Mouse (Mus musculus) spleen, adult 2 months (tissue): ENCODE results near the gene Lman2. TPM values are rescaled to one million over a fixed set of nuclear protein-coding genes. Genes with fewer than 3 reads are reported as not detected.

Experiments used
- DNase-seq, 2 experiments: peaks; one replicate each; pipeline versions ENCODE4 v3.0.0 to v3.0.0-alpha.2; 2012 to 2021; ENCODE audit warnings: low spot score in 2 of 2, low read depth in 1 of 2
- H3K27ac ChIP-seq: fragments of 200-500 bp; 2 replicates; pipeline ENCODE4 v1.5.1; 2012; ENCODE audit warnings: low read length, inconsistent platforms; ENCODE audit not compliant: insufficient read depth
- H3K27me3 ChIP-seq: fragments of 200-500 bp; 2 replicates; pipeline ENCODE4 v1.6.1; 2012; ENCODE audit warnings: mild to moderate bottlenecking, moderate library complexity, low read length, inconsistent platforms; ENCODE audit not compliant: control insufficient read depth, insufficient read depth
- H3K36me3 ChIP-seq: fragments of 200-500 bp; 2 replicates; pipeline ENCODE4 v1.6.1; 2012; ENCODE audit warnings: mild to moderate bottlenecking, low read length, inconsistent platforms; ENCODE audit not compliant: control insufficient read depth, insufficient read depth
- H3K4me1 ChIP-seq: fragments of 200-500 bp; 2 replicates; pipeline ENCODE4 v1.6.1; 2011; ENCODE audit warnings: inconsistent platforms; ENCODE audit not compliant: control insufficient read depth, insufficient read depth, insufficient read length
- H3K4me3 ChIP-seq: fragments of 200-500 bp; 2 replicates; pipeline ENCODE4 v1.5.1; 2011; ENCODE audit warnings: mild to moderate bottlenecking, inconsistent platforms; ENCODE audit not compliant: insufficient read depth, insufficient read length; ENCODE audit errors: extremely low read depth
- CTCF ChIP-seq: fragments of 200-500 bp; IDR thresholded peaks from 2 replicates; pipeline ENCODE4 v1.5.1; 2011; ENCODE audit warnings: mild to moderate bottlenecking, inconsistent platforms; ENCODE audit not compliant: insufficient read depth, insufficient read length, insufficient replicate concordance; ENCODE audit errors: extremely low read depth
- POLR2A ChIP-seq: fragments of 200-500 bp; IDR thresholded peaks from 2 replicates; pipeline ENCODE4 v1.6.1; 2011; ENCODE audit warnings: low read depth, low read length, inconsistent platforms
- WGBS: fragments of 180-500 bp; shearing (Covaris S2); methylation state at CpG from one replicate; pipeline ENCODE4 v1.1.7; 2018; 5-methylcytosine and 5-hydroxymethylcytosine counted together
- polyA plus RNA-seq: library from polyadenylated mRNA; depleted of rRNA; stranded (reverse); fragments of >200 nt; gene quantifications from 2 replicates; pipeline ENCODE4 v1.2.3, GENCODE M21; 2012

Gene Lman2
- polyA plus RNA-seq, 1 experiment = 63.9 TPM

DNA sequence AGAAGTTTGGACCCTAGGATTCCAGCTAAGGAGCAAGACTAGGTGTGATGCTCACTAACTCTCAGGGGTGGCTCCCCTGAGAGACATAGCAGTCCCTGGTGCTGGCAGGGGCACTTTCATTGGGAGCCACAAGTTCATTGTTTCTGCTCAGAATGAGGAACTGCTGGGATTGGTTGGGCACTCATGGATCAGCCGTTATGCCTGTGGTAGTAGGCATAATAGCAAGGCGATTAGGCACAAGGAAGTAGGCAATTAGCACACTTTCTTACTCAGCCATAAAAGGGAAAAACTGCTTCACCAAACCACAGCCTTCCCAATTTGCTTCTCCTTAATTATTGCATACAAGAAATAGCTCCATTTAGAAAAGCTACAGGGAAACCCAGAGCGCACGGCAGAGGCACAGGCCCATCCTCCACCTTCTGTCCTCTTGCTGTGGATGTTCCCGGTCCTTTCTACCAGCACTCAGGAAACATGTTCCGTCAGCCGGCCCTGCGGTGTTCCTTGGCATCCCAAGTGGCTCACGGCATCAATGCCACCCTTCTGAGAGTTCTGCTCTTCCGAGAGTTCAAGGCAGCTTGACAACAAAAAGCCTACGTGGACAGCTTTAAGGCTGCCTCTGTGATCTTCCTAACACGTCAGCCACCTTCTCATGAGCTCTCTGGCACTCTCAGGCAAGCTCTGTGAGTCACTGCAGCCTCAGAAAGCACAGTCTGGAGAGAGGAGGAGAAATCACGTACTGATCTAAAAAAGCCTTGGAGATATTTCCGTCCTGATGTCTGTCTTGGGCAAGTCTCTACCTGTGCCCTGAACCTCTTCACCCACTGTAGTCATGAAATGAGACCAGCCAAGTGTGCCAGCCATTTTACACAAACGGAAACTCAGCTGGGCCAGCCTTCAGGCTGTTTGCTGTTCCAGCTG, 41.6 kb upstream of the Lman2 start:
- Histone ChIP-seq H3K36me3 (no peaks in the 10 kb centered on the region), H3K4me3 (no peak overlapping the region), H3K27me3 (no peaks in the 10 kb centered on the region), H3K27ac (no peak overlapping the region), H3K4me1 (peaks cover 6% of the 10 kb centered on the region; the same call in 1 of the 2 replicates)
- WGBS = 60% methylated on average over 15 of the region's 15 CpGs
- TF ChIP-seq CTCF = no peak
- no peak for TF ChIP-seq POLR2A
- DNase-seq = no peak

DNA sequence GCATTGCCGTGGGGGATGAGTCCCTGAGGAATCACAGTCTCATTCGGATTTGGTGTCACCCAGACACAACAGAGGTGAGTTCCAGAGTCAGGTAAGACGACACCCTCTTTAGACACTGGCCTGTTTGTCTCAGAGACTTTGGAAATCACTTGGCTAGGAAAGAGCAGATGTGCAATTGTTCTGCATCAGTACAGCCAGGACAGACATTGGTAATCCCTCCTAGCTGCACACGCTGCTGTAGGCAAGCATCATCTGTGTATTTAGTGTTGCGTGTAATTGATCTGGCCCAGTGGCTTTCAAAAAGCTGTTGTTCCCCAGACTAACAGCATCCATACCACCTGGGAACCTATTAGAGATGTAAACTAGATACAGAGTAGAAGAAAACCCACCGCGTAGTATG, 40.7 kb upstream of the Lman2 start:
- no peak overlapping the region for H3K4me3 ChIP-seq
- WGBS = 75% methylated on average over 7 of the region's 7 CpGs
- TF ChIP-seq CTCF (no peak), POLR2A (no peak)
- no peak for DNase-seq
- H3K27me3 ChIP-seq = no peaks in the 10 kb centered on the region
- H3K27ac ChIP-seq = no peak overlapping the region
- H3K4me1 ChIP-seq = peaks cover 6% of the 10 kb centered on the region; the same call in 1 of the 2 replicates
- H3K36me3 ChIP-seq = no peaks in the 10 kb centered on the region

DNA sequence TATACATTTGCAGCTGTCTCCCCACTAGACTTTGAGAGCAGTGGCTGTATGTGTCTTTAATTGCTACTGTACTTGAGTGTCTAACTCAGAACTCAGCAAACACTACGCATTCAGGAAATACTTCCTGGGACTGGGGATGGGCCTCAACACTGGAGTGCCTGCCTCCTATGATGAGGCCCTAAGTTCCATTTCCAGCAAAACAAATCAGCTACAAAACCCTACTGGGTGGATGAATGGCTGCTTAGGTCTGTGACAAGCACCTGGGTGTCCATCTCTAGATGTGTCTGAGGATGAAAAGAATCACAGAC, 37.4 kb upstream of the Lman2 start:
- Histone ChIP-seq H3K27me3 (no peaks in the 10 kb centered on the region), H3K4me3 (no peak overlapping the region), H3K36me3 (no peaks in the 10 kb centered on the region), H3K4me1 (no peaks in the 10 kb centered on the region), H3K27ac (no peak overlapping the region)
- WGBS = 69% methylated on average over 1 of the region's 1 CpGs
- no peak for DNase-seq
- TF ChIP-seq POLR2A (no peak), CTCF (no peak)

DNA sequence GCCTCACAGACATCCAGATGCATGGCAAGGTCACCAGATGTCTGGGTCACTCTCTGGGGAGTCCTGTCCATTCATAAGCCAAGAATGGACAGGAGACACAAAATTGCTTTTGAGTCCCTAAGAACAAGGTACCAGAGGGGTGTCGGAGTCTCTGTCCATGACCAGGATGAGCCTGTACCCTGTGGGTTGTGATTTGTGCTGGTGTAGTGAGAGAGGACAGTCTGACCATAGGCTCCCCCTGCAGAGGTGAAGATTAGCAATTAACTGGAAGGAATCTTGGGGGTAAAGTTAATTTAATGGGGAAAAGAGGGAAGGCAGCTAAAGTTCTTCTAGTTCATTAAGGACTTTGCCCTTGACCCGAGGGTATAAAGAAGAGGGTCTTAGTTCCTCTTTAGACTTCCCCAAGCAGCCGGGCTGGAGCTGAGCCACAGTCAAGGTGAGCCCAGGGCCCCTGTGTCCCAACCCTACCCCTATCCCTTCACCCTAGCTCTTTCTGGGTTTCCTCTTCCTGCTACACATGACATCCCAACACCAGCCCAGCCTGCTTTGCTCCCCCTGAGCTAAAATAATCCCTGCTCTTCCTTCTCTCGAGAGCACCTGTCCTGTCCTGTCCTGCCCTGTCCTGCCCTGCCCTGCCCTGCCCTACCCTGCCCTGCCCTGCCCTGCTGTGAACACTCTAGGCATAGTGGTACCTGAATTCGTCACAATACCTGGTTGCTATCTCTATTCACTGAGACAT, 36.9 kb upstream of the Lman2 start:
- H3K4me1 ChIP-seq = no peaks in the 10 kb centered on the region
- no peak overlapping the region for H3K27ac ChIP-seq
- TF ChIP-seq POLR2A (no peak), CTCF (no peak)
- H3K27me3 ChIP-seq = no peaks in the 10 kb centered on the region
- no peak overlapping the region for H3K4me3 ChIP-seq
- H3K36me3 ChIP-seq = no peaks in the 10 kb centered on the region
- DNase-seq = no peak
- 35% methylated on average over 5 of the region's 5 CpGs for WGBS

DNA sequence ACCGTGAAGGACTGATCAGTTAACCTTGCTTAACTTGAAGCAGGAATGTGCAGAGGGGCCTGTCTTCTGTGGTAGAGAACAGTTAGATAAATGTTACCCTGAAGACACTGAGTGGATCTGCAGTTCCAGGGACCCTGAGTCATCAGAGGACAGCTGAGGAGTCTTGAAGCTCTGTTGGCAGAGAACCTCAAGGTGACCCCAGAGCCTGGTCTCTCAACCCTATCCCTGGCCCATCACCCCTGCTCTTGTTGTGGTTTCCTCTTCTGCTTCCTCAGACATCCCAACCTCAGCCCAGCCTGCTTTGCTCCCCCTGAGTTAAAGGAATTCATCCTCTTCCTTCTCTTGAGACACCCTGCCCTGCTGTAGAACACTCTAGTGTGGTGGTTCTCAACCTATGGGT, 35.5 kb upstream of the Lman2 start, which contains the start of gene Slc34a1:
TSS of gene Slc34a1 (plus strand) at position 100 of the 400 bp plus-strand sequence.
- 48% methylated on average over 1 of the region's 1 CpGs for whole genome bisulfite sequencing
- no peaks in the 10 kb centered on the region for H3K27me3 ChIP-seq
- H3K27ac ChIP-seq = no peak within 1 kb of the TSS
- no peak for DNase-seq
- H3K4me3 ChIP-seq = no peak within 1 kb of the TSS
- no peaks in the 10 kb centered on the region for H3K36me3 ChIP-seq
- no peaks in the 10 kb centered on the region for H3K4me1 ChIP-seq
- no peak for TF ChIP-seq CTCF
- no peak for TF ChIP-seq POLR2A

DNA sequence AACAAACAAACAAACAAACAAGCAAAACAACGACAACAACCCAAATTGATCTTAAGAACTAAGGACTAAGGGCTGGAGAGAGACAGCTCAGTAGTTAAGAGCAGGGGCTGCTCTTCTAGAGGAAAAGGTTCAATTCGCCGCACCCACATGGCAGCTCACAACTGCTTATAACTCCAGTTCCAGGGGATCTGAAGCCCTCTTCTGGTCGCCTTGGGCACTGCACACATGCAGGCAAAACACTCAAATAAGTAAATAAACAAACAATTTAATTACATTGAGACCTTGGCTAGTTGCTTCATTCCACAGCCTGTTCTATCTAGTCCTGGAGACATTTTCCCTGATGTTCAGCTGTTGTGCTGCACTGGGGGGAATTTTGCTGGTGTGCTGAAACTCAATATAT, 30.4 kb upstream of the Lman2 start:
- H3K4me3 ChIP-seq = no peak overlapping the region
- H3K27ac ChIP-seq = no peak overlapping the region
- DNase-seq = no peak
- 79% methylated on average over 4 of the region's 4 CpGs for WGBS
- no peaks in the 10 kb centered on the region for H3K27me3 ChIP-seq
- TF ChIP-seq CTCF = peak; percentile 8; the same call in 1 of the 2 replicates
- TF ChIP-seq POLR2A = no peak
- H3K36me3 ChIP-seq = no peaks in the 10 kb centered on the region
- H3K4me1 ChIP-seq = 0 out of 2 replicates have a peak, but pooled peaks cover 2% of the 10 kb centered on the region

DNA sequence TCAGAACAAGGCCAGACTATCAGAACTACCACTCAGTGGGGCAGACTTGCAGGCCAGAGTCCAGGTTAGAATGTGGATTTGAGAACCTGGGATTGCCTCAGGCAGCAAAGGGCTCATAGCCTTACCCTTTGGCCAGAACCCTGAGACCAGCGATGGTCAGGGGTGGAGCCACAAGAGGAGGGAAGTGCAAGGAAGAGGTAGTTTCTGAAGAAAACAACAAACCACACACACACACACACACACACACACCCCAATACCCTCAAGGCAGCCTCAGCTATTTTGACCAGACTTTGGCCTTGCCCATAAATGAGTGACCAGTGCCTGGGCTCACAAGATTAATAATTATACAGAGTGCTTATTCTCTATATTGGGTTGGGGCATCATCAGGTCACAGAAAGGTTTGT, 29.0 kb upstream of the Lman2 start:
- Histone ChIP-seq H3K4me3 (no peak overlapping the region), H3K4me1 (0 out of 2 replicates have a peak, but pooled peaks cover 2% of the 10 kb centered on the region), H3K36me3 (no peaks in the 10 kb centered on the region), H3K27me3 (no peaks in the 10 kb centered on the region), H3K27ac (no peak overlapping the region)
- TF ChIP-seq POLR2A (no peak), CTCF (no peak)
- DNase-seq = no peak
- WGBS = 64% methylated on average over 1 of the region's 1 CpGs
